Mouse (Mus musculus): Measurements from ENCODE around the gene Hoxb13.

The Hoxb13 gene

GRCm38 (mm10) chr11:96189810-96190522 is 4.2 kb upstream of the Hoxb13 start:
- no peak for DNase-seq

- no peak for DNase-seq
These were observed 3.0 kb upstream of the Hoxb13 start for GRCm38 (mm10) chr11:96191132-96191531.

- DNase-seq = no peak
These were observed 240 bp downstream of the Hoxb13 start for GRCm38 (mm10) chr11:96194401-96194710.

- DNase-seq = no peak
These were observed 985 bp downstream of the Hoxb13 start for GRCm38 (mm10) chr11:96194961-96195640.

GRCm38 (mm10) chr11:96195769-96196280 is 1.7 kb downstream of the Hoxb13 start:
- DNase-seq = no peak

GRCm38 (mm10) chr11:96198642-96199041 is 4.5 kb downstream of the Hoxb13 start:
- DNase-seq = no peak

GRCm38 (mm10) chr11:96199181-96200086 is 5.3 kb downstream of the Hoxb13 start:
- no peak for DNase-seq

- DNase-seq = no peak
These were observed 6.1 kb downstream of the Hoxb13 start for GRCm38 (mm10) chr11:96200183-96200655.

GRCm38 (mm10) chr11:96201741-96202140 is 7.6 kb downstream of the Hoxb13 start:
- DNase-seq = no peak

GRCm38 (mm10) chr11:96202401-96203081 is 8.4 kb downstream of the Hoxb13 start:
- no peak for DNase-seq

GRCm38 (mm10) chr11:96203182-96203788 is 9.2 kb downstream of the Hoxb13 start:
- DNase-seq = no peak

GRCm38 (mm10) chr11:96203789-96204186 is 9.7 kb downstream of the Hoxb13 start:
- DNase-seq = no peak

- no peak for DNase-seq
These were observed 10.2 kb downstream of the Hoxb13 start for GRCm38 (mm10) chr11:96204351-96204750.

- DNase-seq = no peak
These were observed 11.5 kb downstream of the Hoxb13 start for GRCm38 (mm10) chr11:96205426-96206131.

GRCm38 (mm10) chr11:96223813-96224212 is 29.7 kb downstream of the Hoxb13 start:
- DNase-seq = no peak

GRCm38 (mm10) chr11:96227676-96228075 is 33.6 kb downstream of the Hoxb13 start:
- no peak for DNase-seq

- DNase-seq = peak; percentile 2 to 26
These were observed 40.8 kb downstream of the Hoxb13 start for GRCm38 (mm10) chr11:96234906-96235305.

GRCm38 (mm10) chr11:96240211-96240610 is 46.1 kb downstream of the Hoxb13 start:
- DNase-seq = peak; percentile 12 to 42

All from cerebellum, adult 18-20 months (tissue).